Comparison of ENCODE assay signal across 8 mouse cellular contexts in the genomic region with DNA sequence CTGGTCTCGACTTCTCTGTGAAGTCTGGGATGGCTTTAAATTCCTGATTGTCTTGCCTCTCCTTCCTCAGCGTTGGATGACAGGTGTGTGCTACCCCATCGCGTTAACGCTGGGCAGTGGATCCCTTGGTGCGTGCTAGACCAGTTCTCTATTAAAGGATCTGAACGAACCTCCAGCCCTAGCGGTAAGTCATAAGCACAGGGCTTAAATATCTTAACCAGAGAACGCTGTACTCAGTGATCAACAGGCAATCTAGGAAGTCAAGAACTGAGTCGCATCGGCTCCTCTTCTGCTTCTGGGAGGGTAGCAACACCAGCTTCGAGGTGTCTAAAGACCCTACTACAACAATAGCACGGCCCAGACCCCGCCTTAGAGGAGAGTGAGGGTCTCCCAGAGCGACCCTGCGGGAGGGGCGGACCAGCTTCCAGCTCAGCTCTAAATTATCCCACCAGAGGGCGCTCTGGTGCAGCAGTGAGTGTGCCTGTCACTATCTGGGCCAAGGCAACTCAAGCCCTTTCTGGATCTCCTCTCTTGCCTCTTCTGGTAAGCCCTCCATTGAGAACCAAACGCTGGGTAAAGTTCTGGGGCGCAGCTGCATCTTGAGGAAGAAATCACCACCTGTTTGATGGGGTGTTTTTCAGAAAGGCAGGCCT. TPM values are rescaled to one million over a fixed set of nuclear protein-coding genes. Genes with fewer than 3 reads are reported as not detected.
DNase-seq lines count a peak whose midpoint lies in the region; ATAC-seq lines count a peak whose summit lies in the region.

No protein-coding gene starts in this region.

- ATAC-seq in hindbrain, embryonic 16.5 days = peak; percentile 90

- no peak overlapping the region for H3K27ac ChIP-seq in hindbrain, embryonic 16.5 days (ENCODE audit: low read depth, low read length)

- H3K9me3 ChIP-seq in hindbrain, embryonic 16.5 days (ENCODE audit: control insufficient read depth, low read length) = no peaks in the 10 kb centered on the region
- H3K9me3 ChIP-seq in megakaryocyte, embryonic 14.5 days = peaks cover 3% of the 10 kb centered on the region; the same call in 1 of the 2 replicates

- peaks cover 2% of the 10 kb centered on the region; the same call in 1 of the 2 replicates for H3K4me1 ChIP-seq in hindbrain, embryonic 16.5 days (ENCODE audit: control insufficient read depth, insufficient read depth, low read depth, low read length)
- H3K4me1 ChIP-seq in megakaryocyte, embryonic 14.5 days = peaks cover 39% of the 10 kb centered on the region

- intact Hi-C loops in left cerebral cortex, postnatal 10 days (cut with DNase I) = loop anchor here (2.0 to 10.0 kb wide), 2 partner anchors 84 to 192 kb away; a partner anchor contains a TSS

- peak overlapping the region; percentile 69 for H3K9ac ChIP-seq in hindbrain, embryonic 16.5 days (ENCODE audit: low read depth, low read length)

- H3K4me3 ChIP-seq in hindbrain, embryonic 16.5 days (ENCODE audit: low read length) = peak overlapping the region; percentile 44
- H3K4me3 ChIP-seq in megakaryocyte, embryonic 14.5 days (replicated peaks) = peak overlapping the region; percentile 90

- 4% methylated on average over 20 of the region's 20 CpGs for WGBS in hindbrain, embryonic 16.5 days

- H3K27me3 ChIP-seq in hindbrain, embryonic 16.5 days (replicated peaks; ENCODE audit: control insufficient read depth, insufficient read depth, low read length) = 0 out of 2 replicates have a peak, but pooled peaks cover 2% of the 10 kb centered on the region
- H3K27me3 ChIP-seq in megakaryocyte, embryonic 14.5 days (replicated peaks) = no peaks in the 10 kb centered on the region

- no peaks in the 10 kb centered on the region for H3K36me3 ChIP-seq in hindbrain, embryonic 16.5 days (ENCODE audit: control insufficient read depth, insufficient read depth, low read length)
- H3K36me3 ChIP-seq in megakaryocyte, embryonic 14.5 days (replicated peaks; ENCODE audit: low read length) = no peaks in the 10 kb centered on the region

- H3K4me2 ChIP-seq in hindbrain, embryonic 16.5 days (ENCODE audit: low read length) = peak overlapping the region; percentile 75

- peak; percentile 93 for DNase-seq in NIH3T3 (ENCODE audit: low read depth)
- peak; percentile 94 to 96 for DNase-seq in cerebellum, postnatal 10 days
- peak; percentile 87 for DNase-seq in gastrocnemius, adult 18-20 months (ENCODE audit: low spot score)
- DNase-seq in left cerebral cortex, postnatal 10 days (ENCODE audit: extremely low spot score in 1 of 2, low spot score in 2 of 2) = peak; percentile 59 to 84
- DNase-seq in right cerebral cortex, adult 2 months (ENCODE audit: low spot score in 2 of 2) = peak; percentile 83
- peak; percentile 75 to 80 for DNase-seq in urinary bladder, postnatal 36 days (ENCODE audit: low spot score in 2 of 2)

RNA-seq across cellular contexts. Expression of a gene that starts 12.6 kb away (rescaled TPM):
- total RNA-seq in gastrocnemius, adult 18-20 months (2021) = 100 to 1,000 TPM; 128 to 153 TPM
- polyA plus RNA-seq in hindbrain, embryonic 16.5 days (2015; fragmentation: Nextera tagmentation; extraction: Ambion mirVana) = 47.0 and 61.8 TPM in 2 replicates
- total RNA-seq in left cerebral cortex, postnatal 10 days (2021) = 10 to 100 TPM; 17.9 to 20.9 TPM
- 24.1 and 43.9 TPM in 2 replicates for polyA plus RNA-seq in megakaryocyte, embryonic 14.5 days (2012; ENCODE audit: insufficient read depth, low replicate concordance)

RNA-seq across cellular contexts. Expression of a gene that starts 26.0 kb away (rescaled TPM):
- total RNA-seq in gastrocnemius, adult 18-20 months (2021) = 10 to 100 TPM; 57.0 to 74.4 TPM
- 175 and 179 TPM in 2 replicates for polyA plus RNA-seq in hindbrain, embryonic 16.5 days (2015; fragmentation: Nextera tagmentation; extraction: Ambion mirVana)
- 100 to 1,000 TPM; 435 to 454 TPM for total RNA-seq in left cerebral cortex, postnatal 10 days (2021)
- 90.5 and 153 TPM in 2 replicates for polyA plus RNA-seq in megakaryocyte, embryonic 14.5 days (2012; ENCODE audit: insufficient read depth, low replicate concordance)

RNA-seq across cellular contexts. Expression of a gene that starts 43.9 kb away (rescaled TPM):
- 10 to 100 TPM; 38.1 to 48.6 TPM for total RNA-seq in gastrocnemius, adult 18-20 months (2021)
- 49.2 and 49.5 TPM in 2 replicates for polyA plus RNA-seq in hindbrain, embryonic 16.5 days (2015; fragmentation: Nextera tagmentation; extraction: Ambion mirVana)
- total RNA-seq in left cerebral cortex, postnatal 10 days (2021) = 10 to 100 TPM; 32.1 to 36.7 TPM
- polyA plus RNA-seq in megakaryocyte, embryonic 14.5 days (2012; ENCODE audit: insufficient read depth, low replicate concordance) = 63.3 and 82.6 TPM in 2 replicates

Comparison
In these comparisons a context has a peak if more than half of its experiments do, and no peak if none do; other contexts are left out.
1. RNA of a gene that starts 12.6 kb away (total RNA-seq): 128 to 153 TPM in gastrocnemius, adult 18-20 months; 17.9 to 20.9 TPM in left cerebral cortex, postnatal 10 days; every median in the first group is over 4 times any median in the second.
2. RNA of a gene that starts 26.0 kb away (total RNA-seq): 435 to 454 TPM in left cerebral cortex, postnatal 10 days; 57.0 to 74.4 TPM in gastrocnemius, adult 18-20 months; every median in the first group is over 4 times any median in the second.
3. Peak in every context shown above with its lines, with median percentiles within 50 percentile points of each other: DNase-seq.